Mouse (Mus musculus): ENCODE data around the gene Gpr68. TPM values are rescaled to one million over a fixed set of nuclear protein-coding genes. Genes with fewer than 3 reads are reported as not detected.

The Gpr68 gene
- total RNA-seq, 2 experiments from 2014 or later: 0.55 to 0.81 TPM

DNA sequence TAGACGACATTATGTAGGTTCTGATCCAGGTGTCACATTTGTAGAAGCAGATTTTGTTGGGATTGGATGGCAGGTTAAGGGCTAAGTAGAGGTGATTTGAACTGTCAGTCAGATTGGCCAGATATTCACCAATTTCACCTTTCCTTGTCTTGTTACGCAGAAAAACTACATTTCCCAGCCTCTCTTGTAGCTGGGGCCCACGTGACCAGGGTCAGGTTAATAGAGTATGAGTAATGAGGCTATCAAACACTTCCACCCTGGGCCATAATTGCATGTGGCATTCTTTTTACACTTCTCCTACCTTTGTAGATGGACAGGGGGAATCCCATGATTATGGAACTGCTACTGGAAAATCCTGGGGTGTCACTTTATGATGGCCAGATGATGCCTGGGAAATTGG is 34.4 kb downstream of the Gpr68 start:
- no peak for DNase-seq
- intact Hi-C loops (cut with DNase I): no loop called here

DNA sequence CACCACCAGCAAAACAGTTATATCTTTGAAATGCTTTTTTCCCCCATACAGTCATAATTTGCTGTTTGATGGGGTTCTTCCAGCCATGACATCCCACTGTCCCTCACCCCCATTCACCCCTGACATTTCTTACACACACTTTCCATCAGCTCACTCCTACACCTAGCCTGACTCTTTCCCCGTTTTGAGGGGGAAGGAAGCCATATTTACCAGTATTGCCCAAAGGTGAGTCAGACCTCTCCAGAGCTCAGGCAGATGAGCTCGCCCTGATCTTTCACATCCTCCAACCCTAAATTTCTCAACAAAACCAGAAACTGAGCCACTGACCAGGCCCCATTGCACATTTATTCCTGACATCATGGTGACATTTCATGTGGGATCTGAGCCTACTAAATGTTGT is 36.2 kb downstream of the Gpr68 start:
- intact Hi-C loops (cut with DNase I): no loop called here
- DNase-seq: no peak

DNA sequence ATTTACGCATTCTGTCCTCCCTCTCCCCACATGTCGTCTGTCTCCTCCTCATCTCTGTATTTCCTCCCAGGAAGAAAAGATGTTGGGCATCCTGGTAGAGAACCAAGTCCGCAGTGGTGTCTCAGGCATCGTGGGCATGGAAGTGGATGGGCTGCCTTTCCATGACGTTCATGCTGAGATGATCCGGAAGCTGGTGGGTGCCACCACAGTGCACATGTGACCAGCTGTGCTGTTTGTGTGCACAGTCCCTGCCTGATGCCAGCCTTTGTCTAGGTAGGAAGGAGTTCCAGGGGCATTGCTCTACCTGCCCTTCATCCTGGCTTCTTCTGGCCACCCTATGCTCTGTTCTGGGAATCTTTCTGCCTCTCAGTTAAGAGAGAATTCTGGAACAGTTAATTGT is 36.8 kb downstream of the Gpr68 start:
- no peak for DNase-seq

DNA sequence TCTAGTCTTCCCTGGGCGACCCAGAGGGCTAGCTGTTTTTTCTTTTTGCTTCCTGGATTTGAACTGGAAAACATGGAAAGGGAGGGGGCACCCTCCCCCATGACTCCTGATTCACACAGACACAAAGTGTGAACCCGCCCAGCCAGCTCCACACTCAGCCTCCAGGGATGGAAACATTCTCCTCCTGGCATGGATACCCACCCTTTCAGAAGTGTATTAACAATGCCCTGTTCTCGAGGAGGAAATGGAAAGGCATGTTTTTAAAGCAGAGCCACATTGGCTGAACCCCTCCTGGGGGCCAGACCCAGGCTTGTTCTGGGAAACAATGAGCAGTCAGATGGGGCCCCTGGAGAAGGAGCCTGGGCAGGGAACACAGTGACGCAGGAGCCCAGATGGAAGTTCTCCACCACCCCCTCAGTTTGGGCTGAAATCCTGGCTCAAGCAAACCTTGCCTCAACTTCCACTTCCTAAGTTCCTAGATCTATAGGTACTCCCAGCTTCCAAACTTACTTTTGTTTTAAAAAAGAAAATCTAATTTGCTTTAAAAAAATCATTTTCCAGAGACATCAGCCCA is 39.9 kb downstream of the Gpr68 start:
- DNase-seq: no peak
- intact Hi-C loops (cut with DNase I): loop anchor here (5.0 kb wide), 1 partner anchor 39 kb away; the partner anchor contains the start of gene Gpr68

More for the DNA sequence above, 36.8 kb downstream of the Gpr68 start:
- intact Hi-C loops (cut with DNase I): no loop called here

DNA sequence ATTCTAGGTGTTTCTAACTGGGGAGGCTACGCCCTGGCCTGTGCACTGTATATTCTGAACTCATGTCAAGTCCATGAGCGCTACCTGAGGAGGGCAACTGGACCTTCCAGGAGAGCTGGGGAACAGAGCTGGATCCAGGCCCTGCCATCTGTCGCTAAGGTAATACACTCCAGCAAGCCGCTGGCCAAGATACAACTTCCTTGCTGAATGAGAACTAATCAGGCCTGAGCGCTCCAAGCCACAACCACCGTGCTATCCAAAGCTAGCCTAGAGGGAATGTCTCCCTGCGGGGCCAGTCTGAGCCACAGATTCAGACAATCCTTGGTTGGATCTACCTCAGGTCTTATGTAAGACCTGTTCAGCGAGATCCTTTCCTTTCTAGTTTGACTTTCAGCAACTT is 40.9 kb downstream of the Gpr68 start:
- DNase-seq: no peak
- intact Hi-C loops (cut with DNase I): loop anchor here (5.0 kb wide), 1 partner anchor 40 kb away; the partner anchor contains the start of gene Gpr68

DNA sequence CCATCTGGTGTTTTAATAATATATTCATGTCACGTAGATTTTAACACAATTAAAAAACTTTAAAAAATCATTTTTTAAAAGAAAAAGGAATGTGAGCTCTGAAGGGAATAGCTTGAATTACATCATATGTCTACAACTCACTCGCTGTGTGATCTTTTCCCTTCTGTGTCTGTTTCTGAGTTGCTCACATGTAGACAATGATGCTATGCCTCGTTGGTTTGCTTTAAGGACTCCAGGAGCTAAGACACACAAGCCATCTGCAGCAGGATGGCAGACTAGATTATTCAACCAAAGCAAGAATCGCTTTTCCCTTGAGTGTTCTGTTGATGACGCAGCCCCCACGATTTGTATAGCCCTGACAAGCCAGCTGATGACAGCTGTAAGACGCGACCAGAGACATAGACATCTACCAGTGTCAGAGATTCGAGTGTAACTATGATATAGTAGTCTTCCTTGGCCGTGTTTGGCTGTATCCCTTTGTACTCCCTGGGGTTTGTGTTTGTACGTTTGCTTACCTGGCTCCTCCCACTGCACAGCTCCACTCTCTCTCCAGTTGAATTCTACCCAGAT is 42.4 kb downstream of the Gpr68 start:
- intact Hi-C loops (cut with DNase I): loop anchor here (5.0 kb wide), 1 partner anchor 42 kb away; the partner anchor contains the start of gene Gpr68
- no peak for DNase-seq

DNA sequence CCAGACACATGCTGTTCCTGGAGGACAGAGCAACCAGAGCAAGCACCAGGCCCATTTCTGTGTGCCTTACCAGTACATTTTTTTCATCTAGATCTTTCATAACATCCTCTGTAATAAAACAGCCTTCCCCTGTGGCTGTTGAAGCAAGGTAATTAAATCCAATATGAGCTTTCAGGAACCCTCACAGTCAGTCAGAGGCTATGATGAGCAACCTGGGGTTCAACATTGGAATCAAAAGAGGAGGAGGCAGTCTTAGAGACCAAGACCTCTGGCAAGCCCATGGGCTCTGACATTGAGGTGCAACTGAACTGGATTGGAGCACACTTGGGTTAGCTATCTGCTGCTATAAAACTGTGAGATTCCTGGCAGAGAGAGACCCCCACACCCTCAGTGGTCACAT is 42.9 kb downstream of the Gpr68 start:
- no peak for DNase-seq
- intact Hi-C loops (cut with DNase I): loop anchor here (5.0 kb wide), 1 partner anchor 42 kb away; the partner anchor contains the start of gene Gpr68

DNA sequence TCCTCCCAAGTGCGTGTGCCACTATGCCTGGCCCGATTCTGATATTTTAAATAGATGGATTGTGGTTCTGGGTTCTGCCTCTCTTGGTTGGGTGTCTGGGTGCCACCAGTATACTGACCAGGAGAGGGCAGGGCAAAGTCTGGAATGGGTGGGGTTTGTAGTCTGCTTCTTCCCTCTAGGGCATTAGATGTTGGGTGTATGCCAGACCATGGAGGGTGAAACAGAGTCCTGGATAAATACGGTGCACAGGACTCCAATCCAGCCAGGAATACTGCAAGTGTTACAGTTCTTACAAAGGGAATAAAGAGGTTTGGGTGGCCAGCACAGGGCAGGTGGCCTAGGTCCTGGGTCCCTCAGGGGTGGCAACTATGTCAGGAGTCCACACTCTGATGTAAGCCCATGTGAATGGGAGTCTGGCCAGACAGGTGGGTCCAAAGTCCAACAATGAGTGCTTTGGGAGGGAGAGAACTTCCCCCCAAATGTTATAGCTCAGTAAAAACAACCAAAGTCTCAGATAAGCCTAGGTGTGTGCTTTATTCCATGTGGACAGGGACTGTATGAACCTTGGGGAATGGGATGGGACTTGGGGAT is 45.0 kb downstream of the Gpr68 start:
- intact Hi-C loops (cut with DNase I): no loop called here
- no peak for DNase-seq

DNA sequence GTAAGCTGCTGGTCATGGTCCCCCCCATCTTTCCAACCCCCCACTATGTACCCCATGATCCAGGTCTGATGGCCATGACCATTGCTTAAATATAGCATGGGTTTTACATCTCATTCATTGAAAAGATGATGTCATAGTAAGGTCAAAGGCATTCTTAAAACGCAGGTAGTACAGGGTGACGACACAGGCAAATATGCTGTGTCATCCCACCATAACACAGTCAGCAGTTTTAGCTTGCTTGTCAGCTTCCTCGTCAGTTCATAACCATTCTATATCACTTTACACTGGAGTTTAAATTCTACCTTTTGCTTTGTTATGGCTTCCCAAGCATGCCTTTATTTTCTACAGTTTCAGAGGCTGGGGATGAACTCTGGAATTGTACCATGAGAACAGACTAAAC is 45.7 kb downstream of the Gpr68 start:
- DNase-seq: no peak
- intact Hi-C loops (cut with DNase I): no loop called here

DNA sequence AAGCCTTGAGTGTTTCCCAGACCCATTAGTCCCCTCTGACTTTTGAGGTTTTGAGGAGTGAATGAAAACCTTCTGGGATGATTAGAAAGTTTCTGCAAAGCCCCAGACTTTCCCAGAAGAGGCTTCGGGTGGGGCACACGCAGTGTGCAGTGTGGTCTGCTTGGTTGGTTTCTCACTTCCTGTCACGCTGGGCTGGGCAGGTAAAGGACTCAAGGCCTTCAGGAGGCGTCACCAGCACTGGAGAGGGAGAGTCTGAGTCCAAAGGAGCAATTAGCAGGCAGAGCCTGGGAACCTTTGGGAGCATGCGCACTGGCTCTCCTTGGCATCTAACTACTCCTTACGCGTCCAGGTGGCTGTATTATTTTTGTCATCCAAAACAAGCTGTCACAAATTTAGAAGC is 50.2 kb downstream of the Gpr68 start:
- intact Hi-C loops (cut with DNase I): no loop called here

DNA sequence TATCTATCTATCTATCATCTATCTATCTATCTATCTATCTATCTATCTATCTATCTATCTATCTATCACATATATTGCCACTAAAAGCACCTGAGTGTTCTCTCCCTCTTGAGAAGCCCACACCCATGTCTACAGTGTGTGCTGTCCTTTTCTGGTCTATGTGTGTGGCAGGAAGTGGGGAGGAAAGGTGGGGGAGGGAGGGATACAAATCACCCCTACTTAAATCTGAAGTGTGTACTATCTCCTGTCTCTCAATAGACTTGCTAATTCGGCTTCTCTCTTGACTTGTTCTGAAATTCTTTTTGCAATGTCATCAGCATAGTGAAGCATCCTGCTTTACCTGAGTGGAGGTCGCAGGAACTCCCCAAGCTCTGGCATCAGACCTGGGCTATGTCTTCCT is 51.7 kb downstream of the Gpr68 start:
- DNase-seq: no peak
- intact Hi-C loops (cut with DNase I): no loop called here

More for the DNA sequence above, 50.2 kb downstream of the Gpr68 start:
- DNase-seq: no peak

DNA sequence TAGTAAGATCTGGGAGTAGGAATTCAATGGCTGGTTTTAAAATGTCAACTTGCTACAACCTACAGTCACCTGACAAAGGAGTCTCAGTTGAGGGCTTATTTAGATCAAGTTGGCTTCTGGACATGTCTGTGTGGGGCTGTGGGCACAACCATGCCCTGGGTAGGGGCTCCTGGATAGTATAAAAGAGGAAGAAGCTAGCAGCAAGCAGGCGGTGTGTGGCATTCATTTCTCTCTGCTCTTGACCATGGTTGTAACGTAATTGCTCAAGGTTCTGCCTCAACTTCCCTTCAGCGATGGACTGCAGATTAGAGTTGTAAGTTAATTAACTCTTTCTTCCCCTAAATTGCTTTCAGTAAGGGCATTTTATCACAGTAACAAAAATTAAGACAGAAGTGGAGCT is 55.6 kb downstream of the Gpr68 start:
- no peak for DNase-seq
- intact Hi-C loops (cut with DNase I): no loop called here

DNA sequence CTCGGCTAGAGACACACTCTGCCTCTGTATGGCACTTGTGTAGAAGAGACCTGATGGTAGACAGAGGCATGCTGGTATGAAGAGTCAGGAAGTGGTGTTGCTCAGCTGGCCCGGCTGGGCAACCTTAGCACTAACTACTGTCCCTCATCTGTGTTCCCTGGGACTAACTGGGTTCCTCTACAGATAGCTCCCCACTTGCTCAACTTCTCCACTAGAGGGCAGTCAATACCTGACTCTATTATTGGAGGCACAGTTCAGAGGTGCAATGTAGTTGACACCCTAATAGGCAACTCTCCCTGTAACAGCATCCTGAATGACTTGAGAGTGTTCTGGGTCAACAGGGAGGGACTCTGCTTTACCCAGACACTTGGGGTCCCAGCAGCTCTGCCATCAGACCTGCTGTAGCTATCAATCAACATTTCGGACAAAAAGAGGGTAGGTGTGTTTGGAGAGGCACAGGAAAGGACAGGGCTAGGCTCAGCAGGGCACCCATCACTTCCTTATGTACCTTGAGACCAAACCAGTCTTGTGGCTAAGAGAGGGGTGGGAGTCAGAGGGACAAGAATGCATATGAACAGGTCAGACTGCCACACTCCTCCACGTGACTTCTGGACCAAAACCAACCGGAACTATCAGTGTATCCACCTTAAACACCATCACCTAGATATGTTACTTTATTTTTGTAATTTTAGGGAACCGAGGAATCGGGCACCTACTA is 58.4 kb downstream of the Gpr68 start:
- DNase-seq: peak; percentile 65 to 68
- intact Hi-C loops (cut with DNase I): loop anchor here (1.0 to 5.0 kb wide), 2 partner anchors 77 to 183 kb away; no protein-coding TSS in a partner anchor

DNA sequence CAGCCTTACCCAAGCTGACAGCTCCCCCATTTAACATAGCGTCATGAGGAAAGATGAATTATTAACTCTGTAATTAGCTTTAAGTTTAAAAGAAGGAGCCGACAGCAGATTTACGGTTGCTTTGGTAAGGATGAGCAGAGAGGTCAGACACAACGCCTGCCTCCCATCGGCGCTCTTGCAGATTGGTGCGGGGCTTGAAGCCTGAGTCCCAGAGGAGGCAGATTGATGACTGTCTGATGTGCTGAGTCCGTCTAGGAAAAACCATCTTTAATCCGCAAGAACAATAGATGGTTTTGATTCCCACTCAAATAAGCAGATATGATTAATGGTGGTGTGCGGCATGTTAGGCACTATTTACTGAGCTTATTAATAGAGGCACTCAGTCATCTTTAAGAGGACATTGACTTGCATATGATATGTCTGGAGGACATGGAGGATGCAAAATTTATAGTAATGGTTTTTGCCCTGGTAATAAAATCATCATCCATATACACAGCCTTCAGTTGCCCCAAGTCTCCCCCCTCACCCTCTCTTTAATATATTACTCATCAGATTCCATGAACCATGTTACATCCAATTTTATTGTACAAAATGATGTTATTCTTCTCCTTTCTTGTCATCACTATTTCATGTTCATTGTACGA is 60.4 kb downstream of the Gpr68 start:
- no peak for DNase-seq
- intact Hi-C loops (cut with DNase I): loop anchor here (5.0 kb wide), 1 partner anchor 185 kb away; no protein-coding TSS in a partner anchor

DNA sequence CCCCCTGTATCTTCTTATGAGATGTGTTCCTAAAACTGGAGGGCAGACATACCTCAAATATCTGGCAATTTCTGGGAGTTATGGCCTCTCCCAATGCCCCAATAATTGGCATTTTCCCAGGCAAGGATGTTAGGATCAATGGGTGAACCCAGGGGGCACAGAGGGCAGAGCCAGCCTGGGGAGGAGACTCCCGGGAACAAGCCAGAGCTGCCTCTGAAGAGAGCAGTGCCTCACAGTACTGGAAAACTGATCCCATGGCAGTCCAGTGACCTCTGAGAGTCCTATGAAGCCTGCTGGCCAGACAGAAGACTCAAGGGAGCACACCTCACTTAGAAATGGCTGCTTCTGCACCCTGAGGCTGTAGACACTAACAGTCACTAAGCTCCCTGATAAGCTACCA is 61.4 kb downstream of the Gpr68 start:
- DNase-seq: no peak
- intact Hi-C loops (cut with DNase I): loop anchor here (5.0 kb wide), 1 partner anchor 186 kb away; no protein-coding TSS in a partner anchor

DNA sequence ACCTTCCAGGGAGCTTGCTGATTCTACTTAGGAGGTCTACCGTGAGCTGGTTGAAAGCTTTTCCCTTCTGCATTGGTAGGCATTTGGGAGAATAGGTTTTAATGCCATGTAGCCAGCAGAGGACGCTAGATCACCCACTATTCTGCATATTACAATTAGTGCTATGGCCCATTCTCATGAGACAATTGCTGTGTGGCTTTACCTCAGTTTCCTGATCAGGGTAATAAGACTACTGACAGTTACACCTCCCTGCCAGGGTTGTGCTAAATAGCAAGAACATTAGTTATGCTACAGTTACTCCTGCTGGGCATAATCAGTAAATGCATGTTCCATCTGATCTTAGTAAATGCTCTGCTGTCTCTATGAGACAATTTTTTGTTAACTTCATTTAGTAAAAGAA is 62.2 kb downstream of the Gpr68 start:
- no peak for DNase-seq
- intact Hi-C loops (cut with DNase I): loop anchor here (5.0 kb wide), 1 partner anchor 186 kb away; no protein-coding TSS in a partner anchor

DNA sequence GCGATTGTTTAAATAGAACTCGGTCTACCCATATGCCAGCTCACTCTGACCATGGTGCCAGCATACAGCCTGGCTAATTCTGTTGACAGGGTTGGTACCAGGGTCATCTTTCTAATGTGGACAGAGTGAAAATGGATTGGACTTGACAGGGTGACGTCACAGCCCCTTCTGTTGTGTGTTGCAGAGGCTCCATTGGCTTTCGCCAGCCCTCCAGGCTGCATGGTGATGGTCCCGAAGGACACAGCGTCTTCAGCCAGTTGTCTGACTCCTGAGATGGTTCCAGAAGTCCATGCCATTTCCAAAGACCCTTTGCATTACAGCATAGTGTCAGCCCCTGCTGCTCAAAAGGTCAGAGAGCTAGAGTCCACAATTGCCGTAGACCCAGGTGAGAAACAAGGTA is 63.5 kb downstream of the Gpr68 start:
- intact Hi-C loops (cut with DNase I): loop anchor here (5.0 kb wide), 1 partner anchor 687 kb away; the partner anchor contains the start of gene Nrde2
- no peak for DNase-seq

DNA sequence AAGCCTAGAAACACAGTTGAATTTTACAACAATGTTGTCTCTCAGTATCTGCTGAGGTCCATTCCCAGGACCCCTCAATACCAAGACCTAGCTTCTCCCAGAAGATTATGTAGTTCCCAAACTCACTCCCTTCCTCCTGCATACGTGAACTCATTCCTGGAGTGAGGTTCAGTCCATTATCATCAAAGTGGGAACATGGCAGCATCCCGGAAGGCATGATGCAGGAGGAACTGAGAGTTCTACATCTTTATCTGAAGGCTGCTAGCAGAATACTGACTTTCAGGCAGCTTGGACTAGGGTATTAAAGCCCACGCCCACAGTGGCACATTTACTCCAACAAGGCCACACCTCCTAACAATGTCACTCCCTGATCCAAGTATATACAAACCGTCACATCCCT is 64.8 kb downstream of the Gpr68 start:
- intact Hi-C loops (cut with DNase I): loop anchor here (5.0 kb wide), 1 partner anchor 686 kb away; the partner anchor contains the start of gene Nrde2
- DNase-seq: no peak

DNA sequence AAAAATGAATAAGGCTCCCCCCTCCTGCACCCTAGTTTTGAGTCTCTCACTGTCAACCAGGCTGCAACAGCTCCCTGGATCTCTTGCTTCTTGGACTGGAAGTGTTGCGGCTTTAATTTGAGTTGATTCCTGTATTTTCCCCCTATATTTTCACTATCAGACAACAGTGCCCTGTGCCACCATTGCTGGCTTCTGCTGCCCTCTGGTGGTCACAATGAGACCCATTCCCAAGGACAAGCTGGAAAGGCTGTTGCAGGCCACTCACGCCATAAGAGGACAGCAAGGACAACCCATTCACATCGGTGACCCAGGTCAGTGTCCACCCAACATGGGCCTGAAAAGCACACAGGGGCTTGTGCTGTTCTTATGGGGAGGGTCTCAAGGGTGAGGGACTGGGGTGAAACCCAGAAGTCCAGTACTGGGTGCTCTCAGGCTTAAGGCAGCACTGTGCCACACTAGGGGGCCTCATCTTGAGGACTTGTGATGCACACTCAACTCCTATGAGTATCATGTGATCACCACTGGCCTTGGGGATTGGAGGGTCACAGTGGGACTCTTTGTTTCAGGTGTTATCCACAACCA is 66.7 kb downstream of the Gpr68 start:
- intact Hi-C loops (cut with DNase I): loop anchor here (1.0 to 5.0 kb wide), 4 partner anchors 117 to 684 kb away; partner anchors contain the start of gene Nrde2
- peak; percentile 89 to 93 for DNase-seq

DNA sequence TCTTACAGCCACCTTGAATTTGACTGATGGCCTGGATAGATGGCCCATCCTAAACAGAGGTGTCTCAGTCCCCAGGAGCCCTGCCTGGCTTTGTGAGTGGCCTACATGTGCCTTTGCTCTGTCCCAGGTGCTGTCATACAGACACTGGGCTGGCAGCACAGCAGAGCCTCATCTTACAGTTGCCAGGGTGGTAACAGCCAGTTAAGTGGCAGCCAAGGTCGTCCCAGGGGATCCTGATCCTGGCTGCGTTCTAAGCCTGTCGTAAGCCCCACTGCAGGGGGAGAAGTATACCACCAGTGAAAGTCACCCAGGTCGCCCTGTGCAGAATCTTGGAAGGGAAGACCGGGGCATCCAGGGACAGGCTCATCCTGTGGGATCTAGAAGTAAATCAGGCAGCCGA is 68.1 kb downstream of the Gpr68 start:
- peak; percentile 50 for DNase-seq
- intact Hi-C loops (cut with DNase I): loop anchor here (1.0 to 5.0 kb wide), 2 partner anchors 201 to 683 kb away; partner anchors contain the start of gene Nrde2
